Mouse (Mus musculus): Measurements from ENCODE around the gene Crbn. TPM values are rescaled to one million over a fixed set of nuclear protein-coding genes. Genes with fewer than 3 reads are reported as not detected.

Gene Crbn
- polyA plus RNA-seq, 1 experiment: 11.6 TPM

GRCm38 (mm10) chr6:106750291-106750690, 49.6 kb downstream of the Crbn start:
- no peak for TF ChIP-seq CTCF (IDR thresholded peaks at IDR 0.05; ENCODE audit: borderline replicate concordance, control insufficient read depth, extremely low read depth, insufficient read depth, low read length, poor library complexity)
- TF ChIP-seq POLR2A (IDR thresholded peaks at IDR 0.05; ENCODE audit: control insufficient read depth, extremely low read depth, insufficient read depth, low read length, poor library complexity): no peak
- H3K36me3 ChIP-seq (ENCODE audit: control insufficient read depth, insufficient read depth, low read length): no peaks in the 10 kb centered on the region
- 0 out of 2 replicates have a peak, but pooled peaks cover 4% of the 10 kb centered on the region for H3K4me1 ChIP-seq (replicated peaks; ENCODE audit: control insufficient read depth, insufficient read depth, low read length)
- WGBS: 59% methylated on average over 7 of the region's 7 CpGs
- H3K4me3 ChIP-seq (ENCODE audit: control insufficient read depth, insufficient read depth, low read length): no peak overlapping the region
- no peaks in the 10 kb centered on the region for H3K27me3 ChIP-seq (ENCODE audit: control insufficient read depth, insufficient read depth, low read length)
- DNase-seq: no peak
- H3K27ac ChIP-seq (ENCODE audit: control insufficient read depth, insufficient read depth, low read length): no peak overlapping the region

GRCm38 (mm10) chr6:106748887-106749388, 50.9 kb downstream of the Crbn start, which contains the start of gene Il5ra:
Gene Il5ra (minus strand): TSS chr6:106749037.
- TF ChIP-seq POLR2A (IDR thresholded peaks at IDR 0.05; ENCODE audit: control insufficient read depth, extremely low read depth, insufficient read depth, low read length, poor library complexity) (no peak), CTCF (IDR thresholded peaks at IDR 0.05; ENCODE audit: borderline replicate concordance, control insufficient read depth, extremely low read depth, insufficient read depth, low read length, poor library complexity) (no peak)
- no peaks in the 10 kb centered on the region for H3K36me3 ChIP-seq (ENCODE audit: control insufficient read depth, insufficient read depth, low read length)
- H3K27me3 ChIP-seq (ENCODE audit: control insufficient read depth, insufficient read depth, low read length): no peaks in the 10 kb centered on the region
- H3K4me1 ChIP-seq (replicated peaks; ENCODE audit: control insufficient read depth, insufficient read depth, low read length): 0 out of 2 replicates have a peak, but pooled peaks cover 4% of the 10 kb centered on the region
- H3K27ac ChIP-seq (ENCODE audit: control insufficient read depth, insufficient read depth, low read length): no peak within 1 kb of the TSS
- no peak within 1 kb of the TSS for H3K4me3 ChIP-seq (ENCODE audit: control insufficient read depth, insufficient read depth, low read length)
- peak; percentile 3 for DNase-seq
- 9% methylated on average over 6 of the region's 6 CpGs for WGBS

- H3K27me3 ChIP-seq (ENCODE audit: control insufficient read depth, insufficient read depth, low read length): no peaks in the 10 kb centered on the region
- H3K36me3 ChIP-seq (ENCODE audit: control insufficient read depth, insufficient read depth, low read length): no peaks in the 10 kb centered on the region
- WGBS: 93% methylated on average over 3 of the region's 3 CpGs
- no peak for DNase-seq
- H3K4me3 ChIP-seq (ENCODE audit: control insufficient read depth, insufficient read depth, low read length): no peak overlapping the region
- H3K4me1 ChIP-seq (replicated peaks; ENCODE audit: control insufficient read depth, insufficient read depth, low read length): 0 out of 2 replicates have a peak, but pooled peaks cover 4% of the 10 kb centered on the region
- no peak for TF ChIP-seq CTCF (IDR thresholded peaks at IDR 0.05; ENCODE audit: borderline replicate concordance, control insufficient read depth, extremely low read depth, insufficient read depth, low read length, poor library complexity)
- no peak overlapping the region for H3K27ac ChIP-seq (ENCODE audit: control insufficient read depth, insufficient read depth, low read length)
These were observed 52.1 kb downstream of the Crbn start for GRCm38 (mm10) chr6:106747804-106748203.

- H3K27ac ChIP-seq (ENCODE audit: control insufficient read depth, insufficient read depth, low read length): no peak overlapping the region
- 0 out of 2 replicates have a peak, but pooled peaks cover 4% of the 10 kb centered on the region for H3K4me1 ChIP-seq (replicated peaks; ENCODE audit: control insufficient read depth, insufficient read depth, low read length)
- H3K27me3 ChIP-seq (ENCODE audit: control insufficient read depth, insufficient read depth, low read length): no peaks in the 10 kb centered on the region
- H3K36me3 ChIP-seq (ENCODE audit: control insufficient read depth, insufficient read depth, low read length): no peaks in the 10 kb centered on the region
- no peak for TF ChIP-seq CTCF (IDR thresholded peaks at IDR 0.05; ENCODE audit: borderline replicate concordance, control insufficient read depth, extremely low read depth, insufficient read depth, low read length, poor library complexity)
- H3K4me3 ChIP-seq (ENCODE audit: control insufficient read depth, insufficient read depth, low read length): no peak overlapping the region
- 95% methylated on average over 5 of the region's 5 CpGs for WGBS
- DNase-seq: no peak
These were observed 52.6 kb downstream of the Crbn start for GRCm38 (mm10) chr6:106747251-106747650.

GRCm38 (mm10) chr6:106745673-106746394, 54.0 kb downstream of the Crbn start:
- Histone ChIP-seq H3K36me3 (ENCODE audit: control insufficient read depth, insufficient read depth, low read length) (no peaks in the 10 kb centered on the region), H3K27ac (ENCODE audit: control insufficient read depth, insufficient read depth, low read length) (no peak overlapping the region), H3K4me1 (replicated peaks; ENCODE audit: control insufficient read depth, insufficient read depth, low read length) (0 out of 2 replicates have a peak, but pooled peaks cover 4% of the 10 kb centered on the region), H3K4me3 (ENCODE audit: control insufficient read depth, insufficient read depth, low read length) (no peak overlapping the region), H3K27me3 (ENCODE audit: control insufficient read depth, insufficient read depth, low read length) (no peaks in the 10 kb centered on the region)
- DNase-seq: no peak
- 82% methylated on average over 7 of the region's 7 CpGs for WGBS
- TF ChIP-seq POLR2A (IDR thresholded peaks at IDR 0.05; ENCODE audit: control insufficient read depth, extremely low read depth, insufficient read depth, low read length, poor library complexity) (no peak), CTCF (IDR thresholded peaks at IDR 0.05; ENCODE audit: borderline replicate concordance, control insufficient read depth, extremely low read depth, insufficient read depth, low read length, poor library complexity) (no peak)

- TF ChIP-seq CTCF (IDR thresholded peaks at IDR 0.05; ENCODE audit: borderline replicate concordance, control insufficient read depth, extremely low read depth, insufficient read depth, low read length, poor library complexity) (no peak), POLR2A (IDR thresholded peaks at IDR 0.05; ENCODE audit: control insufficient read depth, extremely low read depth, insufficient read depth, low read length, poor library complexity) (no peak)
- WGBS: 52% methylated on average over 7 of the region's 7 CpGs
- no peak for DNase-seq
- no peaks in the 10 kb centered on the region for H3K36me3 ChIP-seq (ENCODE audit: control insufficient read depth, insufficient read depth, low read length)
- no peak overlapping the region for H3K27ac ChIP-seq (ENCODE audit: control insufficient read depth, insufficient read depth, low read length)
- no peaks in the 10 kb centered on the region for H3K4me1 ChIP-seq (replicated peaks; ENCODE audit: control insufficient read depth, insufficient read depth, low read length)
- no peaks in the 10 kb centered on the region for H3K27me3 ChIP-seq (ENCODE audit: control insufficient read depth, insufficient read depth, low read length)
- H3K4me3 ChIP-seq (ENCODE audit: control insufficient read depth, insufficient read depth, low read length): no peak overlapping the region
These were observed 56.2 kb downstream of the Crbn start for GRCm38 (mm10) chr6:106743556-106744233.
